Mouse (Mus musculus): ENCODE data around the gene Slpi. TPM values are rescaled to one million over a fixed set of nuclear protein-coding genes. Genes with fewer than 3 reads are reported as not detected.

Gene Slpi
- polyA plus RNA-seq, 1 experiment from 2014 or later: 9.4 TPM

- DNase-seq (ENCODE audit: low spot score) (no peak), ATAC-seq (replicated peaks; ENCODE audit: low FRiP score) (no peak)
- Histone ChIP-seq H3K36me3 (ENCODE audit: control insufficient read depth, insufficient read depth, low read length) (no peaks in the 10 kb centered on the region), H3K4me1 (replicated peaks; ENCODE audit: control insufficient read depth, insufficient read depth, low read length) (no peaks in the 10 kb centered on the region; the same call in 1 of the 2 replicates), H3K4me2 (no peak overlapping the region), H3K9me3 (ENCODE audit: control insufficient read depth, low read length) (no peaks in the 10 kb centered on the region), H3K27ac (ENCODE audit: low read depth, low read length) (no peak overlapping the region), H3K9ac (ENCODE audit: low read depth, low read length) (no peak overlapping the region), H3K27me3 (replicated peaks; ENCODE audit: control insufficient read depth, insufficient read depth, low read length) (no peaks in the 10 kb centered on the region), H3K4me3 (ENCODE audit: low read depth, low read length) (no peak overlapping the region)
- 74% methylated on average over 8 of the region's 8 CpGs for WGBS
Measured at GRCm38 (mm10) chr2:164381726-164382125, 7.2 kb downstream of the Slpi start.

GRCm38 (mm10) chr2:164377478-164378426 lies 11.1 kb downstream of the Slpi start:
- Histone ChIP-seq H3K4me1 (replicated peaks; ENCODE audit: control insufficient read depth, insufficient read depth, low read length) (no peaks in the 10 kb centered on the region), H3K4me2 (no peak overlapping the region), H3K36me3 (ENCODE audit: control insufficient read depth, insufficient read depth, low read length) (no peaks in the 10 kb centered on the region), H3K27ac (ENCODE audit: low read depth, low read length) (no peak overlapping the region), H3K4me3 (ENCODE audit: low read depth, low read length) (no peak overlapping the region), H3K9ac (ENCODE audit: low read depth, low read length) (no peak overlapping the region), H3K27me3 (replicated peaks; ENCODE audit: control insufficient read depth, insufficient read depth, low read length) (no peaks in the 10 kb centered on the region), H3K9me3 (ENCODE audit: control insufficient read depth, low read length) (no peaks in the 10 kb centered on the region)
- ATAC-seq (replicated peaks; ENCODE audit: low FRiP score): no peak
- DNase-seq (ENCODE audit: low spot score): no peak
- 79% methylated on average over 15 of the region's 15 CpGs for WGBS

- H3K4me3 ChIP-seq (ENCODE audit: low read depth, low read length): no peak overlapping the region
- no peaks in the 10 kb centered on the region for H3K36me3 ChIP-seq (ENCODE audit: control insufficient read depth, insufficient read depth, low read length)
- no peaks in the 10 kb centered on the region for H3K27me3 ChIP-seq (replicated peaks; ENCODE audit: control insufficient read depth, insufficient read depth, low read length)
- WGBS: 47% methylated on average over 4 of the region's 4 CpGs
- no peaks in the 10 kb centered on the region for H3K4me1 ChIP-seq (replicated peaks; ENCODE audit: control insufficient read depth, insufficient read depth, low read length)
- no peaks in the 10 kb centered on the region for H3K9me3 ChIP-seq (ENCODE audit: control insufficient read depth, low read length)
- DNase-seq (ENCODE audit: low spot score) (no peak), ATAC-seq (replicated peaks; ENCODE audit: low FRiP score) (no peak)
- no peak overlapping the region for H3K9ac ChIP-seq (ENCODE audit: low read depth, low read length)
- no peak overlapping the region for H3K27ac ChIP-seq (ENCODE audit: low read depth, low read length)
- H3K4me2 ChIP-seq: no peak overlapping the region
Measured at GRCm38 (mm10) chr2:164373187-164373586, 15.7 kb downstream of the Slpi start.

GRCm38 (mm10) chr2:164372408-164373053 lies 16.4 kb downstream of the Slpi start:
- no peak for DNase-seq (ENCODE audit: low spot score)
- no peak for ATAC-seq (replicated peaks; ENCODE audit: low FRiP score)

GRCm38 (mm10) chr2:164371371-164371770 lies 17.5 kb downstream of the Slpi start:
- Histone ChIP-seq H3K4me1 (replicated peaks; ENCODE audit: control insufficient read depth, insufficient read depth, low read length) (no peaks in the 10 kb centered on the region), H3K4me2 (no peak overlapping the region), H3K36me3 (ENCODE audit: control insufficient read depth, insufficient read depth, low read length) (no peaks in the 10 kb centered on the region), H3K27me3 (replicated peaks; ENCODE audit: control insufficient read depth, insufficient read depth, low read length) (no peaks in the 10 kb centered on the region), H3K27ac (ENCODE audit: low read depth, low read length) (no peak overlapping the region), H3K9ac (ENCODE audit: low read depth, low read length) (no peak overlapping the region), H3K4me3 (ENCODE audit: low read depth, low read length) (no peak overlapping the region), H3K9me3 (ENCODE audit: control insufficient read depth, low read length) (no peaks in the 10 kb centered on the region)
- 84% methylated on average over 3 of the region's 3 CpGs for WGBS
- ATAC-seq (replicated peaks; ENCODE audit: low FRiP score) (no peak), DNase-seq (ENCODE audit: low spot score) (no peak)

More at GRCm38 (mm10) chr2:164372408-164373053, 16.4 kb downstream of the Slpi start:
- Histone ChIP-seq H3K4me3 (ENCODE audit: low read depth, low read length) (no peak overlapping the region), H3K27ac (ENCODE audit: low read depth, low read length) (no peak overlapping the region), H3K4me1 (replicated peaks; ENCODE audit: control insufficient read depth, insufficient read depth, low read length) (no peaks in the 10 kb centered on the region), H3K36me3 (ENCODE audit: control insufficient read depth, insufficient read depth, low read length) (no peaks in the 10 kb centered on the region), H3K27me3 (replicated peaks; ENCODE audit: control insufficient read depth, insufficient read depth, low read length) (no peaks in the 10 kb centered on the region), H3K4me2 (no peak overlapping the region), H3K9ac (ENCODE audit: low read depth, low read length) (no peak overlapping the region), H3K9me3 (ENCODE audit: control insufficient read depth, low read length) (no peaks in the 10 kb centered on the region)
- WGBS: 17% methylated on average over 3 of the region's 3 CpGs

- ATAC-seq (replicated peaks; ENCODE audit: low FRiP score) (no peak), DNase-seq (ENCODE audit: low spot score) (no peak)
- Histone ChIP-seq H3K4me3 (ENCODE audit: low read depth, low read length) (no peak overlapping the region), H3K9ac (ENCODE audit: low read depth, low read length) (no peak overlapping the region), H3K9me3 (ENCODE audit: control insufficient read depth, low read length) (no peaks in the 10 kb centered on the region), H3K4me1 (replicated peaks; ENCODE audit: control insufficient read depth, insufficient read depth, low read length) (no peaks in the 10 kb centered on the region), H3K4me2 (no peak overlapping the region), H3K36me3 (ENCODE audit: control insufficient read depth, insufficient read depth, low read length) (no peaks in the 10 kb centered on the region), H3K27ac (ENCODE audit: low read depth, low read length) (no peak overlapping the region), H3K27me3 (replicated peaks; ENCODE audit: control insufficient read depth, insufficient read depth, low read length) (no peaks in the 10 kb centered on the region)
- 71% methylated on average over 6 of the region's 6 CpGs for WGBS
Measured at GRCm38 (mm10) chr2:164368620-164369105, 20.2 kb downstream of the Slpi start.

- DNase-seq (ENCODE audit: low spot score) (no peak), ATAC-seq (replicated peaks; ENCODE audit: low FRiP score) (no peak)
- no peak overlapping the region for H3K27ac ChIP-seq (ENCODE audit: low read depth, low read length)
- H3K9me3 ChIP-seq (ENCODE audit: control insufficient read depth, low read length): no peaks in the 10 kb centered on the region
- no peaks in the 10 kb centered on the region for H3K4me1 ChIP-seq (replicated peaks; ENCODE audit: control insufficient read depth, insufficient read depth, low read length)
- no peak overlapping the region for H3K4me2 ChIP-seq
- H3K27me3 ChIP-seq (replicated peaks; ENCODE audit: control insufficient read depth, insufficient read depth, low read length): no peaks in the 10 kb centered on the region
- WGBS: 78% methylated on average over 3 of the region's 3 CpGs
- H3K4me3 ChIP-seq (ENCODE audit: low read depth, low read length): no peak overlapping the region
- no peaks in the 10 kb centered on the region for H3K36me3 ChIP-seq (ENCODE audit: control insufficient read depth, insufficient read depth, low read length)
- H3K9ac ChIP-seq (ENCODE audit: low read depth, low read length): no peak overlapping the region
Measured at GRCm38 (mm10) chr2:164366947-164367346, 21.9 kb downstream of the Slpi start.

- H3K27ac ChIP-seq (ENCODE audit: low read depth, low read length): no peak overlapping the region
- DNase-seq (ENCODE audit: low spot score) (no peak), ATAC-seq (replicated peaks; ENCODE audit: low FRiP score) (no peak)
- H3K4me2 ChIP-seq: no peak overlapping the region
- 27% methylated on average over 13 of the region's 13 CpGs for WGBS
- no peaks in the 10 kb centered on the region for H3K4me1 ChIP-seq (replicated peaks; ENCODE audit: control insufficient read depth, insufficient read depth, low read length)
- no peaks in the 10 kb centered on the region; the same call in none of the 2 replicates for H3K27me3 ChIP-seq (replicated peaks; ENCODE audit: control insufficient read depth, insufficient read depth, low read length)
- no peak overlapping the region for H3K9ac ChIP-seq (ENCODE audit: low read depth, low read length)
- no peaks in the 10 kb centered on the region for H3K9me3 ChIP-seq (ENCODE audit: control insufficient read depth, low read length)
- H3K4me3 ChIP-seq (ENCODE audit: low read depth, low read length): no peak overlapping the region
- H3K36me3 ChIP-seq (ENCODE audit: control insufficient read depth, insufficient read depth, low read length): no peaks in the 10 kb centered on the region
Measured at GRCm38 (mm10) chr2:164360974-164361657, 27.8 kb downstream of the Slpi start.
